Mouse (Mus musculus): ENCODE data around the gene Art3.

The Art3 gene

GRCm38 (mm10) chr5:92331635-92332338, at the start of gene Art3:
Gene Art3, plus strand, starts transcription at chr5:92331827.
- H3K27me3 ChIP-seq (ENCODE audit: control insufficient read depth, insufficient read depth, low read length, poor library complexity, severe bottlenecking) = no peaks in the 10 kb centered on the region; the same call in 1 of the 2 replicates
- DNase-seq (ENCODE audit: low read depth, low spot score) = no peak
- no peaks in the 10 kb centered on the region for H3K36me3 ChIP-seq (ENCODE audit: control insufficient read depth, insufficient read depth, low read length, poor library complexity, severe bottlenecking)

GRCm38 (mm10) chr5:92282571-92282970, 49.1 kb upstream of the Art3 start:
- H3K27me3 ChIP-seq (ENCODE audit: control insufficient read depth, insufficient read depth, low read length, poor library complexity, severe bottlenecking) = no peaks in the 10 kb centered on the region
- H3K36me3 ChIP-seq (ENCODE audit: control insufficient read depth, insufficient read depth, low read length, poor library complexity, severe bottlenecking) = peaks cover 9% of the 10 kb centered on the region
- no peak for DNase-seq (ENCODE audit: low read depth, low spot score)

GRCm38 (mm10) chr5:92283107-92283506, 48.5 kb upstream of the Art3 start:
- peaks cover 13% of the 10 kb centered on the region for H3K36me3 ChIP-seq (ENCODE audit: control insufficient read depth, insufficient read depth, low read length, poor library complexity, severe bottlenecking)
- DNase-seq (ENCODE audit: low read depth, low spot score) = no peak
- H3K27me3 ChIP-seq (ENCODE audit: control insufficient read depth, insufficient read depth, low read length, poor library complexity, severe bottlenecking) = no peaks in the 10 kb centered on the region

GRCm38 (mm10) chr5:92287840-92288239, 43.8 kb upstream of the Art3 start:
- no peak for DNase-seq (ENCODE audit: low read depth, low spot score)
- H3K36me3 ChIP-seq (ENCODE audit: control insufficient read depth, insufficient read depth, low read length, poor library complexity, severe bottlenecking) = peaks cover 26% of the 10 kb centered on the region
- H3K27me3 ChIP-seq (ENCODE audit: control insufficient read depth, insufficient read depth, low read length, poor library complexity, severe bottlenecking) = no peaks in the 10 kb centered on the region

- H3K27me3 ChIP-seq (ENCODE audit: control insufficient read depth, insufficient read depth, low read length, poor library complexity, severe bottlenecking) = no peaks in the 10 kb centered on the region
- H3K36me3 ChIP-seq (ENCODE audit: control insufficient read depth, insufficient read depth, low read length, poor library complexity, severe bottlenecking) = peaks cover 21% of the 10 kb centered on the region
- no peak for DNase-seq (ENCODE audit: low read depth, low spot score)
Observed at GRCm38 (mm10) chr5:92291652-92292414, 39.8 kb upstream of the Art3 start.

GRCm38 (mm10) chr5:92294525-92294924, 37.1 kb upstream of the Art3 start:
- Histone ChIP-seq H3K36me3 (ENCODE audit: control insufficient read depth, insufficient read depth, low read length, poor library complexity, severe bottlenecking) (peaks cover 8% of the 10 kb centered on the region), H3K27me3 (ENCODE audit: control insufficient read depth, insufficient read depth, low read length, poor library complexity, severe bottlenecking) (no peaks in the 10 kb centered on the region)
- DNase-seq (ENCODE audit: low read depth, low spot score) = no peak

- DNase-seq (ENCODE audit: low read depth, low spot score) = no peak
- no peaks in the 10 kb centered on the region for H3K27me3 ChIP-seq (ENCODE audit: control insufficient read depth, insufficient read depth, low read length, poor library complexity, severe bottlenecking)
- peaks cover 20% of the 10 kb centered on the region for H3K36me3 ChIP-seq (ENCODE audit: control insufficient read depth, insufficient read depth, low read length, poor library complexity, severe bottlenecking)
Observed at GRCm38 (mm10) chr5:92302149-92302840, 29.3 kb upstream of the Art3 start.

GRCm38 (mm10) chr5:92304291-92304690, 27.3 kb upstream of the Art3 start:
- H3K36me3 ChIP-seq (ENCODE audit: control insufficient read depth, insufficient read depth, low read length, poor library complexity, severe bottlenecking) = peaks cover 20% of the 10 kb centered on the region
- DNase-seq (ENCODE audit: low read depth, low spot score) = no peak
- no peaks in the 10 kb centered on the region for H3K27me3 ChIP-seq (ENCODE audit: control insufficient read depth, insufficient read depth, low read length, poor library complexity, severe bottlenecking)

- peak; percentile 96 for DNase-seq (ENCODE audit: low read depth, low spot score)
- Histone ChIP-seq H3K36me3 (ENCODE audit: control insufficient read depth, insufficient read depth, low read length, poor library complexity, severe bottlenecking) (peaks cover 4% of the 10 kb centered on the region), H3K27me3 (ENCODE audit: control insufficient read depth, insufficient read depth, low read length, poor library complexity, severe bottlenecking) (no peaks in the 10 kb centered on the region)
Observed at GRCm38 (mm10) chr5:92309681-92310511, 21.7 kb upstream of the Art3 start, which contains the start of gene Sdad1. Gene Sdad1, minus strand, starts transcription at chr5:92310479.

- no peaks in the 10 kb centered on the region for H3K36me3 ChIP-seq (ENCODE audit: control insufficient read depth, insufficient read depth, low read length, poor library complexity, severe bottlenecking)
- DNase-seq (ENCODE audit: low read depth, low spot score) = peak; percentile 94
- no peaks in the 10 kb centered on the region for H3K27me3 ChIP-seq (ENCODE audit: control insufficient read depth, insufficient read depth, low read length, poor library complexity, severe bottlenecking)
Observed at GRCm38 (mm10) chr5:92312046-92312715, 19.4 kb upstream of the Art3 start.

- Histone ChIP-seq H3K36me3 (ENCODE audit: control insufficient read depth, insufficient read depth, low read length, poor library complexity, severe bottlenecking) (no peaks in the 10 kb centered on the region), H3K27me3 (ENCODE audit: control insufficient read depth, insufficient read depth, low read length, poor library complexity, severe bottlenecking) (no peaks in the 10 kb centered on the region)
- no peak for DNase-seq (ENCODE audit: low read depth, low spot score)
Observed at GRCm38 (mm10) chr5:92313776-92314175, 17.9 kb upstream of the Art3 start.

- H3K36me3 ChIP-seq (ENCODE audit: control insufficient read depth, insufficient read depth, low read length, poor library complexity, severe bottlenecking) = no peaks in the 10 kb centered on the region
- no peak for DNase-seq (ENCODE audit: low read depth, low spot score)
- H3K27me3 ChIP-seq (ENCODE audit: control insufficient read depth, insufficient read depth, low read length, poor library complexity, severe bottlenecking) = no peaks in the 10 kb centered on the region
Observed at GRCm38 (mm10) chr5:92318119-92318518, 13.5 kb upstream of the Art3 start.

GRCm38 (mm10) chr5:92318596-92318995, 13.0 kb upstream of the Art3 start:
- no peak for DNase-seq (ENCODE audit: low read depth, low spot score)
- Histone ChIP-seq H3K27me3 (ENCODE audit: control insufficient read depth, insufficient read depth, low read length, poor library complexity, severe bottlenecking) (no peaks in the 10 kb centered on the region), H3K36me3 (ENCODE audit: control insufficient read depth, insufficient read depth, low read length, poor library complexity, severe bottlenecking) (no peaks in the 10 kb centered on the region)

Measured in splenic B cell, adult 2 months (primary cell).